Mouse (Mus musculus) embryo, embryonic 11 days (tissue): ENCODE measurements at regions not wholly inside any gene's neighbourhood (a gene's known extent, or its start where the extent isn't known, plus 50 kb on each side); places are given as distances from the start of the nearest gene placed in this dataset.
A peak's percentile ranks its signal among the peaks of the same experiment; 100 is the strongest.

Experiments
- DNase-seq: peaks from one replicate; pipeline ENCODE4 v3.0.0-alpha.2; 2015

DNA sequence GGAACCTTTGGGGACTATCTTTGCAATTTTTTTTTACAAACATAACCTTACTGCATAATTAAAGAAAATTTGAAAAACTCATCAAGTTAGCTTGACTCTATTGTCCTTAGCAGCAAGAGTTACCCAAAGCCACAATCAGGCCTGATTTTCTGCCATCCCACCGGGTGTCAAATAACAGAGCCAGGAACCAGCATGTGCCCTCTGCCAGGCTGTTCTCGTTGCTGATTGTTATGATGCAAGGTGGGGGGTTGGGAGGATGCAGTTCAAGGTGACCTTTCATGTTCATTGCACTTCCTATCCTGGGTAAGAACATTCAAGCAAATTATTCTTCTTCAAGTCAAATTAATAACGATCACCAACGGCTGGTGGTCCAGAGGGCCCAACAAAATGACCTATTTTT, 370.6 kb upstream of the Zdhhc25 start:
- no peak for DNase-seq

DNA sequence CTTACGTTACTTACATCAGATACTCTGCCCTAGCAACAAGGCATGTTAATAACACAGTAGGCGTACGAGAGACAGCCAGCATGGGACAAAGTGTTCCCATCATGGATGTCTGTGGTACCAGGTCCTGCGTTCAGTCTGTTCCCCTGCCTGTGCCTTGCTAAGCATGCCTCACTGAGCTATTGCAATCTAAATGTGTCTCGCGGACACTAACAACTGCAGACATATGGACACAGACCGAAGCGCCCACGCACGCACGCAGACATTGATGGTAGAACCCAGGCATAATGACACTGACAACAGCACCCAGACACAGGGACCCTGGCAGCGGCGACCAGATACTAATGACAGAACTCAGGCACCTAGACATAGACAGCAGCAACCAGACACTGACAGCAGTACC, 355.5 kb upstream of the Zdhhc25 start:
- no peak for DNase-seq

GRCm38 (mm10) chr15:88245496-88246246, 354.4 kb upstream of the Zdhhc25 start:
- peak; percentile 7 for DNase-seq

DNA sequence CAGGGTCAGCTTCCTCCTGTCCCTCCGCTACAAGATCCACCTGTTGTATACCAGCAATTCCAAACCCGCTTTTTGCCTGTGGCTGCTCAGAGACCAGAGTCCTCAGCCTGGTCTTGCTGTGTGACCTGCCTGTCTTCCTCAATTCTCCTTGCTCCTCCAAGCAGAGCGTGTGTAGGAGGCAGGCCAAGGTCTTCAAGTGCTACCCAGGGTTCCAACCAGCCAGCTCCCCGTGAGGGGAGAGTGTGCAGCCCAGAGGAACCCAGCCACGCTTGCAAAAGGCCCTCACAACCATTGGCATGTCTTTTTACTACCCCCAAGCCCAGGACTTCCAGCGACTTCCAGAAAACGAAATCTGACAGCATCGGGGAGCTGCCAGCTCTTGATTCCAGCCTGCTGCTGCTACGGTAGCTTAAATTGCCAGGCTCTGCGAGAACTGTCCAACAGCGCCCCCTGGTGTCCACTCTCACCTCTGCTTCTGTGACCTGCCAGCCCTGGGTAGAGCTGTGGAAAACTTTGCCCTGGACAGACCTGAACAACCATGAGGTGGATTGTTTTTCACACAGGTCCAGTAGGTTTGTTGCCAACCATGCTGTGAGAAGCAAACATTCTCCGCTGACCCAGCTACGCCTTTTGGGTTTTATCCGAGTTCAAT, 352.0 kb upstream of the Zdhhc25 start:
- DNase-seq: peak; percentile 83

GRCm38 (mm10) chr15:88288051-88288450, 312.1 kb upstream of the Zdhhc25 start:
- DNase-seq: no peak

DNA sequence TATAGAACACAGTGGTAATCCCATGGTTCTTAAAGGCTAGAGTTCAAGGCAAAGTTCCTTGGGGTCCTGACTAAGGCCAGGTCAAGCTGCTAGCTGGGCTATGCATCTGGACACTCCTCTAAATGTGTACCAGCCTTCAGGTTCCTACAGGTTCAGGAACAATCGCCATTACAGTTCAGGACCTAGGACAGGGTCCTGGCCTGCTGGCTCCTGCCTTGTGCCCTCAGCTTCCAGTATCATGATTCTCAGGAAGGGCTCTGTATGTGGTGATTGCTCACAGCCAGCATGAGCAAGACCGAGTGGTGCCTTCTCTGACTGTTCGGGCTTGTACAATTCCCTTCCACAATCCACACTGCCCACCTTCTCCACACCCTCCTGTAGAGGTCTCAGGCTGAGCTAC, 311.4 kb upstream of the Zdhhc25 start:
- peak; percentile 56 for DNase-seq

- no peak for DNase-seq
Observed at GRCm38 (mm10) chr15:88290740-88291363, 309.2 kb upstream of the Zdhhc25 start.

DNA sequence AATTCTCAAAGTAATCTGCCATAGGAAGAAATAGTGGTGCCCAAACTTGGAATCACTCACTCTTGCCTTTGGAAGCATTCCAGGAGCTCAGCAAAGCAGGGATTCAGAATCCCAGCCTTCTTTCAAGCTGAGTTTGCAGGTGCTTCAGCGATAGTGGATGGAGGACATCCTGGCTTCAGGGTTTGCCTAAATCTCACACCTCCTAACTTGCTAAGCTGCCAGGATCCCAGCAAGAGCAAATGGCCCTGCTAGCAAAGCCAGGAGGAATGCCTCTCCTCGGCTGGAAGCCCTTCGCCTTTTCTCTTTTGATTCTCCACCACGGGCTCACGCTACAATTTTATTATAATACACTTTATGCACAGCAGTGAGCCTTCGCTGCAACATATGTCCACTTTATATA, 301.0 kb upstream of the Zdhhc25 start:
- no peak for DNase-seq

DNA sequence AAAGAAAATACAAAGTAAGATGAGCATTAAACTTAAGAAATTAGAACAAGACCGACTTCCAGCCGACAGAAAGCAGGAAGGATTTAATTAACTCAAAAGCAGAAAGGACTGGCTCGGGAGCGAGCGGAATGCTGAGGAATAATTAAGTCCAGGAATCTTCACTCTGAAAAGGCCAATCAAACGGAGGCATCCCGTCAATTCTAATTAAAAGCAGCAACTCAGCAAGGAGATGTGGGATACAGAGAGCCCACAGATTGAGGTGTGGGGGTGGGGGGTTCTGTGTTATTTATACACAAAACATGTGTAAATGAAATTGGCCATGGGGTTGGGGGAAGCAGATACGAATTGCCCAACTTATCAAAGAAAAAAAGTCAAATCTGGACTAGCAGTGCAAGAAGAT, 288.9 kb upstream of the Zdhhc25 start:
- no peak for DNase-seq

GRCm38 (mm10) chr15:88314810-88315459, 285.2 kb upstream of the Zdhhc25 start:
- peak; percentile 18 for DNase-seq

DNA sequence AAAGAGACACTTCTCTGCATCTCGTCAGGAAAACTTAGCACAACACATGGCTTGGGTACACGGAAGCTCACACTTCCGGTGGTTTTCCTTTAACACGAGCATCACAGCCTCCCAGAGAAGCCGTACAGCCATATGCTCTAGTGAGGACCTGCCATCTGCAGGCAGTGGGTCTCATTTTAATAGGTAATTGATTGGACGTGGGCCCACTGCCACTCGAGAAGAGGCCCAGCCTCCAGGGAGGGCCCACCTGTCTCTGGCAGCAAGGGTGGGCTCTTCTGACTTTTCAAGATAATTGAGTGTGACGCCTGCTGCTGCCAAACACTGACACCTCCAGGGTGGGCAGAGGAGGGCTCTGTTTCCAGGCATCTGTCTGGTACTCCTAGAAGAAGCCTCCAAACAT, 282.1 kb upstream of the Zdhhc25 start:
- DNase-seq: no peak

- DNase-seq: no peak
Observed at GRCm38 (mm10) chr15:88319527-88319926, 280.6 kb upstream of the Zdhhc25 start.

DNA sequence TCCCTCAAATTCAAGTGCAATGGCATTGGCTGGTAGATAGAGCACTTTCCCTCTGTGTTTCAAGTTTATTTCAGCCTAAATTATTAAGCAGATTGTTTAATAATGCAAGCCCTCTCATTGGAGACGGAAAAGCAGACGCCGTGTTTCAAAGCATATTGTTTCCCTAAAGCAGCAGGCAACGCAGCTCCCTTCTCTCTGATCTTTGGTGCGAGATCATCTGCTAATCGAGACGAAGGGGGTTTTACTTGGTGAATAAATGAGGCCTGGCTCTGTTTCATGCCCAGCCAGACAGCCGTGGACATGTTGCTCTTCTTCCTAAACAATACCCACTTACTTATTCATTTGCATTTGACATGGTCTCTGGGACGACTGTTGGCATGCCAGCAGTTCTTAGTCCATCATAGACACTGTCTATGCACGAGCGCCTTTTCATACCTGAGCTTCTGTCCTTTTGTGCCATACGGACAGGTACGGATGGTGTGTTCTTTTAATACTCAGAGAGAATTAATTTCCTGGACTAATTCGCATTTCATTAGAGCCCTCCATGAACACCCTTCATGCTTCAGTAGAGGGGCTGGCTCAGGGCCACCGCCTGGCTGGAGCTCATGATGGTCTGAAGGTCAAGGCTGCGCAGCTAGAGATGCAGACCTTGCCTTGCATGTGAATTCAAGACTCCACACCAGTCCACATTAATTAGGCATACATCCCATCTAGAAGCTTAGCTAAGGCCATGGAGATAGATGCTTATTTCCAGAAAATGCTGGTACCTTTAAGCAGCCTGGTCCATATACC, 276.3 kb upstream of the Zdhhc25 start:
- DNase-seq: no peak

DNA sequence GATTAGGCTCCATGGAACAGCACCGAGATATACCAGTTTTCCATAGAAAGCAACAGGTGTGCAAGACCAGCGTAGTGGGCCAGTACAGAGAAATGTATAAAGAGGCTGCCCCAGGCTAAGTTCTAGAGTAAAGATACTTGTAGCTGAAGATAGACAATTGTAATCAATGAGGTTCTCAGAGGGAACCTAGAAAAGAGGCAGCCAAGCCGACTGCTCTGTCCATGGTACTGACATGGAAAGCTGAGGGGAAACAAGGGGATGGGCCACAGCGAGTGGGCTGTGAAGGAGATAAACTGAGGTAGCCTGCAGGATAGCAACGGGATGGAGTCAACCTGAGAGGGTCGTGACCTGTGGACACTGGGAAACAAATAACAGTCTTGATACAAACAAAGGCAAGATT, 275.0 kb upstream of the Zdhhc25 start:
- peak; percentile 50 for DNase-seq

DNA sequence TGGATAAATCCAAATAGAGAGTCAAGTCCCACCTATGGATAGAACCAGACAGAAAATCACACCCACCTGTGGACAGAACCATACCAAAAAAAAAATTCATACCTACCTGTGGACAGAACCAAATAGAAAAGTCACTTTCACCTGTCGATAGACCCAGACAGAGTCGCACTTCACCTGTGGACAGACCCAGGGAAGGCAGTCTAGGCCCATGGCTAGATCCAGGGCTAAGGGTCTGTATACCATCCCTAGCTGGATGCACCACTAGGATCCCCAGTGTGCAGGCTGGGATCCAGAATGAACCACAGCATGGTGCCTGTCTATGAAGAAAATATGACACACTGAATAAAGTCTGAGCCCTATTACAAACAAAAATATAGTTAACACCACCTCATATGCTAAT, 246.9 kb upstream of the Zdhhc25 start:
- DNase-seq: no peak

- peak; percentile 43 for DNase-seq
Observed at GRCm38 (mm10) chr15:88360375-88361035, 239.6 kb upstream of the Zdhhc25 start.

DNA sequence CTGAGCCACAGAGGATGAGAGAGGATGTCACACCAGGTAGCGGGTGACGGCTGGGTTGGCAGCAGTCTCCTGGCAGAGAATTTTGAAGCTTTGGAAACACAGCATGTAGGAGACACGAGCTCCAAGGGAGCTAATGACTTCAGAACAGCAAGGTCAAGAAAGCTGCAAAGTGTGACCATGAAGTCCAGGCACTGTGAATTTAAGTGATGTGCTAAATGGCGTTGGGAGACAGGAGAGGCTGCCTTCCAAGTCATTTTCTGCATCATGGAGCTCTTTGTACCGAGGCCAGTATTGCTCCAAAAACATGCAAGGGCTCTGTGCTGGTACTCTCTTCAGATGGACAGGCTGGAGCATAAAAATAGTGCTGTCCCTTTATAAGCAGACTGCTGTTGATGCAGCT, 238.8 kb upstream of the Zdhhc25 start:
- no peak for DNase-seq

- no peak for DNase-seq
Observed at GRCm38 (mm10) chr15:88362966-88363365, 237.1 kb upstream of the Zdhhc25 start.

GRCm38 (mm10) chr15:88370366-88370765, 229.7 kb upstream of the Zdhhc25 start:
- no peak for DNase-seq

DNA sequence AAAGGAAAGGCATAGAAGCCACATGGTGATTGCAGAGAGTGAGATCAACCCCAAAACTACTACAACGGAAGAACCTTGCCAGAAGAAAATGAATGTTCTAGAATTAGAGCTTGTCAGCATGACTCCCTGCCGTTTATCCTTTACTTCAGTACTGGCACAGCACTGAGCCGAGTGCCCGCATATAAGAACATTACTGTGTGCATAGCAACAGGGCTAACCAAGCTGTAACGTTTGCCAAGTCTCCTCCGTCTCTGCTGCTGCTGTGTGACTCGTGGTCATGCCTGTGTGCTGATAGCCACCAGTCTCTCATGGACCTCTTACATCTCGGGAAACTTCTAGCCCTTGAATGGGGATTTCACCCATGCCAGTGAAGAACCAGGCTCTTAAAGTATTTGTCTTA, 228.1 kb upstream of the Zdhhc25 start:
- DNase-seq: no peak

DNA sequence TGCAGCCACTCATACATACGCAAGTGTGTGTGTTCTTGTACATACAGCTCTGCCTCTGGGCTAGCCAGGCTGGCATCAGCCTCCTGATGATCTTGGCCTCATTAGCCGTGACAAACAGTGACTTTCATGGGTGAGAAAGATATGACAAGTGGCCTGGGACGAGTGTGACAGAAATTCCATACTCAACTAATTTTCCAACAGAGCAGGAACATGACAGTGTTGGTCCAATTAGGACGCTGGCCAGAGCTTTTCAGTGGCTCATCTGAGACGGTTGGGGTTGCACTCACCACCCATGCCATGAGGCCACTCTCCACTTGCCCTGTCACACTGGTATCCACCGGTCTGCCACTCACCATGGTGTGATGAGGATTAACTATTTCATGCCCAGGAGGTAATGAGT, 226.2 kb upstream of the Zdhhc25 start:
- DNase-seq: no peak

- DNase-seq: no peak
Observed at GRCm38 (mm10) chr15:88379342-88379741, 220.8 kb upstream of the Zdhhc25 start.
